Mouse (Mus musculus): Measurements from ENCODE around the gene Nup210l.
"Not testable (repeated sequence)": the region's sequence is repeated elsewhere in the genome, so short reads cannot be mapped to it uniquely, and the experiment has no call there.

Nup210l gene

GRCm38 (mm10) chr3:90094453-90094852 is 9.5 kb upstream of the Nup210l start:
- no peak for DNase-seq (ENCODE audit: low spot score in 2 of 2)

- DNase-seq (ENCODE audit: low spot score in 2 of 2), result no peak
Observed at GRCm38 (mm10) chr3:90097928-90098327, 6.0 kb upstream of the Nup210l start.

GRCm38 (mm10) chr3:90101010-90101409 is 2.9 kb upstream of the Nup210l start:
- no peak for DNase-seq (ENCODE audit: low spot score in 2 of 2)

- no peak for DNase-seq (ENCODE audit: low spot score in 2 of 2)
Observed at GRCm38 (mm10) chr3:90101673-90102072, 2.3 kb upstream of the Nup210l start.

GRCm38 (mm10) chr3:90102239-90102638 is 1.7 kb upstream of the Nup210l start:
- DNase-seq (ENCODE audit: low spot score in 2 of 2), result no peak

- DNase-seq (ENCODE audit: low spot score in 2 of 2), result no peak
Observed at GRCm38 (mm10) chr3:90103176-90103575, 756 bp upstream of the Nup210l start.

- no peak for DNase-seq (ENCODE audit: low spot score in 2 of 2)
Observed at GRCm38 (mm10) chr3:90111706-90112105, 7.8 kb downstream of the Nup210l start.

GRCm38 (mm10) chr3:90114342-90114741 is 10.4 kb downstream of the Nup210l start:
- DNase-seq (ENCODE audit: low spot score in 2 of 2), result peak in 1 of 2 experiments; percentile 15

- no peak for DNase-seq (ENCODE audit: low spot score in 2 of 2)
Observed at GRCm38 (mm10) chr3:90115526-90115925, 11.6 kb downstream of the Nup210l start.

GRCm38 (mm10) chr3:90118132-90118790 is 14.3 kb downstream of the Nup210l start:
- no peak for DNase-seq (ENCODE audit: low spot score in 2 of 2)

GRCm38 (mm10) chr3:90122036-90122435 is 18.1 kb downstream of the Nup210l start:
- not testable (repeated sequence) for DNase-seq (ENCODE audit: low spot score in 2 of 2)

GRCm38 (mm10) chr3:90125710-90126109 is 21.8 kb downstream of the Nup210l start:
- peak in 1 of 2 experiments; percentile 10 for DNase-seq (ENCODE audit: low spot score in 2 of 2)

GRCm38 (mm10) chr3:90127881-90128280 is 23.9 kb downstream of the Nup210l start:
- no peak for DNase-seq (ENCODE audit: low spot score in 2 of 2)

- no peak for DNase-seq (ENCODE audit: low spot score in 2 of 2)
Observed at GRCm38 (mm10) chr3:90132745-90133144, 28.8 kb downstream of the Nup210l start.

GRCm38 (mm10) chr3:90133331-90133730 is 29.4 kb downstream of the Nup210l start:
- DNase-seq (ENCODE audit: low spot score in 2 of 2), result no peak

- no peak for DNase-seq (ENCODE audit: low spot score in 2 of 2)
Observed at GRCm38 (mm10) chr3:90134483-90134882, 30.6 kb downstream of the Nup210l start.

- no peak for DNase-seq (ENCODE audit: low spot score in 2 of 2)
Observed at GRCm38 (mm10) chr3:90134993-90135392, 31.1 kb downstream of the Nup210l start.

- no peak for DNase-seq (ENCODE audit: low spot score in 2 of 2)
Observed at GRCm38 (mm10) chr3:90136660-90137059, 32.7 kb downstream of the Nup210l start.

- no peak for DNase-seq (ENCODE audit: low spot score in 2 of 2)
Observed at GRCm38 (mm10) chr3:90137606-90138005, 33.7 kb downstream of the Nup210l start.

GRCm38 (mm10) chr3:90139962-90140361 is 36.0 kb downstream of the Nup210l start:
- DNase-seq (ENCODE audit: low spot score in 2 of 2), result no peak

GRCm38 (mm10) chr3:90145461-90145860 is 41.5 kb downstream of the Nup210l start:
- DNase-seq (ENCODE audit: low spot score in 2 of 2), result no peak

- no peak for DNase-seq (ENCODE audit: low spot score in 2 of 2)
Observed at GRCm38 (mm10) chr3:90146651-90147050, 42.7 kb downstream of the Nup210l start.

- DNase-seq (ENCODE audit: low spot score in 2 of 2), result no peak
Observed at GRCm38 (mm10) chr3:90151086-90151740, 47.3 kb downstream of the Nup210l start.

Data from spleen, postnatal 14 days (tissue).